Mouse (Mus musculus): ENCODE measurements around the gene Adamts6. TPM values are rescaled to one million over a fixed set of nuclear protein-coding genes. Genes with fewer than 3 reads are reported as not detected.

The Adamts6 gene
- total and polyA plus RNA-seq, 2 experiments from 2014 or later, result 0.38 to 4.6 TPM

DNA sequence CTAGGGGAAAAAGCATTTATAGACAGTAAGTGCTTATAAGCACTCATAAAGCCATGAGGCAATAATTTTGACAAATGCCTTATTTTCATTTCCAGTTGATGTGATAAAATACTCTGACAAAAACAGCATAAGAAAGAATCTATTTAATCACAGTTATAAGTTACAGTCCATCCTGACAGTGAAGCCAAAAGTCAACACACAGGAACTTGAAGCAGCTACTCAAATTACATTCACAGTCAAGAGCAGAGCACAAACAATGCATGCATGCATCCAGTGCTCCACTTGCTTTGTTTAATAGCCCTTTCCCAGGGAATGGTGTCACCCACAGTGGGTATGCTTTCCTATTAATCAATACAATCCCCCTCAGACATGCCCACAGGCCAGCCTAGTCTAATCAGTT lies 159.8 kb downstream of the Adamts6 start:
- ATAC-seq (ENCODE audit: low FRiP score) (no peak), DNase-seq (ENCODE audit: low spot score) (no peak)
- Histone ChIP-seq H3K27me3 (ENCODE audit: insufficient read depth, low read length) (no peaks in the 10 kb centered on the region), H3K9me3 (ENCODE audit: low read length) (no peaks in the 10 kb centered on the region), H3K4me3 (ENCODE audit: low read depth, low read length) (no peak overlapping the region), H3K27ac (ENCODE audit: low read depth, low read length) (no peak overlapping the region), H3K9ac (replicated peaks; ENCODE audit: low read length, poor library complexity, severe bottlenecking) (no peak overlapping the region), H3K4me2 (ENCODE audit: low read depth, low read length, poor library complexity, severe bottlenecking) (no peak overlapping the region), H3K4me1 (ENCODE audit: insufficient read depth, low read length) (no peaks in the 10 kb centered on the region), H3K36me3 (ENCODE audit: insufficient read depth, low read length) (no peaks in the 10 kb centered on the region)
- TF ChIP-seq CTCF (IDR thresholded peaks at IDR 0.05), result no peak

DNA sequence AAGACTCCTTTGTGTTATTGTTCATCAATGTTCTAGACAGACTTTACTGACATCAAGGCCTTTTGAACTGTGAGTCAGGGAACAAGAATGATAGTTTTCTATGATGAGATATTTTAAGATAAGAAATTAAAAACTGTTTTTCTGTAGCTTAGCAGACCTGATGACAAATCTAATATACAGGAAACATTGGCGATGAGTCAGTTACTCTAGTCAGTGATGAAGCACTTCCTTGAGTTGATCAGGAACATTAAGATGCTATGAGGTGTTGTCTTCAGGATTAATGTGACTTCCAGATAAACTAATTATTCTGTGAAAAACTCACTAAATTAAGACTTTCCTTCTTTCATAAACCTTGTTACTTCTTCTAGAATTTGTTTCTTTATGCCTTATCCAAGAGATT lies 160.7 kb downstream of the Adamts6 start:
- Histone ChIP-seq H3K4me1 (ENCODE audit: insufficient read depth, low read length) (no peaks in the 10 kb centered on the region), H3K4me3 (ENCODE audit: low read depth, low read length) (no peak overlapping the region), H3K36me3 (ENCODE audit: insufficient read depth, low read length) (no peaks in the 10 kb centered on the region), H3K27ac (ENCODE audit: low read depth, low read length) (no peak overlapping the region), H3K9ac (replicated peaks; ENCODE audit: low read length, poor library complexity, severe bottlenecking) (no peak overlapping the region), H3K27me3 (ENCODE audit: insufficient read depth, low read length) (no peaks in the 10 kb centered on the region), H3K9me3 (ENCODE audit: low read length) (no peaks in the 10 kb centered on the region), H3K4me2 (ENCODE audit: low read depth, low read length, poor library complexity, severe bottlenecking) (no peak overlapping the region)
- TF ChIP-seq CTCF (IDR thresholded peaks at IDR 0.05), result no peak
- WGBS, result 95% methylated on average over 1 of the region's 1 CpGs
- no peak for ATAC-seq (ENCODE audit: low FRiP score)
- no peak for DNase-seq (ENCODE audit: low spot score)

DNA sequence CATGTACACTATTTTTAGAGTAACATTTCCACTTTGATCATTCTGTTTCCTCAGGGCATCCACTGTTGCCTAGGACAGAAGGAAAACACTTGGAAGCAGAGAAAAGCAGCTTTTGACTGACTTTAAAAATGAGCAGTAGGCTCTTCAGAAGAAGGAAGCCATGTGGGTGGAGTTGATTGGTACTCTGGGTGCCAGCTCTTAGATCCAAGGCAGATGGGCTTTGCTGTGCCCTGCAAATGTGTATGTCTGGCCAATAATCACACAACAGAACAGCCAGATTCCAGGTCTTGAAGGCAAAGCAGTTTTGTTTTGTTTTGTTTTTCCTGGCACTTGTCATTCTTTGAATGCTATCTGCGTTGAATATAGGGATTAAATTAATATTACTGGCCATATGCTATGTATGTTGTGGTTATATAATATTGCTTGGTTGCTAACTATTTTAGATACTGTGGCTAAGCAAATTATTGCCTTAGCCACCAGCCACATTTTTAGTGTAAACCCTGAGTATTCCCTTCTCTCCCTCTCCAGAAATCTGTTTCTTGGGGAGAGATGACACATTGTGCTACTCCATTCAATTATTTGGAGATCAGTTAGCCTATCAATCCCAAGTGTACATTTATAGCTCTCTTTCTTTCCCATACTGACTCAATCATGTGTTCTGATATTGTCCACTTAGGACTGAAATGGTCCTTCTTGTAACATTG lies 165.8 kb downstream of the Adamts6 start:
- Histone ChIP-seq H3K9me3 (ENCODE audit: low read length) (no peaks in the 10 kb centered on the region), H3K4me2 (ENCODE audit: low read depth, low read length, poor library complexity, severe bottlenecking) (no peak overlapping the region), H3K4me3 (ENCODE audit: low read depth, low read length) (no peak overlapping the region), H3K4me1 (ENCODE audit: insufficient read depth, low read length) (no peaks in the 10 kb centered on the region), H3K27me3 (ENCODE audit: insufficient read depth, low read length) (no peaks in the 10 kb centered on the region), H3K36me3 (ENCODE audit: insufficient read depth, low read length) (no peaks in the 10 kb centered on the region), H3K9ac (replicated peaks; ENCODE audit: low read length, poor library complexity, severe bottlenecking) (no peak overlapping the region), H3K27ac (ENCODE audit: low read depth, low read length) (no peak overlapping the region)
- TF ChIP-seq CTCF (IDR thresholded peaks at IDR 0.05), result no peak
- DNase-seq (ENCODE audit: low spot score) (peak; percentile 9), ATAC-seq (ENCODE audit: low FRiP score) (no peak)
- WGBS, result 88% methylated on average over 1 of the region's 1 CpGs

DNA sequence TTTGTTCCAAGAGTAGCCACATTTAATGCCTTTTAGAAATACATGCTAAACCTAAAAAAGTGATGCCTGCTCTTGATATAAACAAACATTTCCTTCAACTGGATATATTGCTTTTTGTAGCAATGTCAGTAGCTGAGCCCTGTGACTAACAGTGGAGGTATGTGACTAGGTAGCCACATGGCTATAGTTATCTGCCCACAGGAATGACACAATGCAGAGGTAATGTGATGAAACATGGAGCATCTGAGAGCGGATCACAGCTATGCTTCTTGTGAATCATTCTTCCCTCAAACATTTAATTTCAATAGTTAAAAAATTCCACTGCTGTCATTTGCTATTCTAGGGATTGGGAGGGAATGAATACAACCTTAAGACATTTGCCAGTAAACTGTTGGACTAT lies 172.7 kb downstream of the Adamts6 start:
- no peak for TF ChIP-seq CTCF (IDR thresholded peaks at IDR 0.05)
- Histone ChIP-seq H3K36me3 (ENCODE audit: insufficient read depth, low read length) (no peaks in the 10 kb centered on the region), H3K4me1 (ENCODE audit: insufficient read depth, low read length) (no peaks in the 10 kb centered on the region), H3K27me3 (ENCODE audit: insufficient read depth, low read length) (no peaks in the 10 kb centered on the region), H3K4me2 (ENCODE audit: low read depth, low read length, poor library complexity, severe bottlenecking) (no peak overlapping the region), H3K4me3 (ENCODE audit: low read depth, low read length) (no peak overlapping the region), H3K9me3 (ENCODE audit: low read length) (no peaks in the 10 kb centered on the region), H3K27ac (ENCODE audit: low read depth, low read length) (no peak overlapping the region), H3K9ac (replicated peaks; ENCODE audit: low read length, poor library complexity, severe bottlenecking) (no peak overlapping the region)
- ATAC-seq (ENCODE audit: low FRiP score), result no peak
- WGBS, result 95% methylated on average over 1 of the region's 1 CpGs
- no peak for DNase-seq (ENCODE audit: low spot score)

DNA sequence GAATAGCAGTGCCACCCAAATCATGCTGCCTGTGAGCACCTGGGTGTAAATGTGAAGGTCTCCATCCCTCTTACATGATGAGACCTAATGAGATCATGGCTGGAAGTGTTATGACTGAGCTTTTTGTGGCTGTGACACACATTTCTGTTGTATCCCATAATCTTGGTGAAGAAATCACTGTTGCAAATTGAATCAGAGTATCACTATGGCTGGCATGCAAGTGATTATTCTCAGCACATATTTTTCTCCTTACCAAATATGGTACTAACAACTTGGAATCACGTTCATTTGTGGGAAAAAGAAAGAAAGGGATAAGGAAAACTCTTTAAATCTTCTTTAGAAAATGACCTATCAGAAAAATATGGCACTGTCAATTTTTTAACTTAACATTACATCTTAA lies 180.4 kb downstream of the Adamts6 start:
- DNase-seq (ENCODE audit: low spot score) (no peak), ATAC-seq (ENCODE audit: low FRiP score) (no peak)
- Histone ChIP-seq H3K9ac (replicated peaks; ENCODE audit: low read length, poor library complexity, severe bottlenecking) (no peak overlapping the region), H3K4me3 (ENCODE audit: low read depth, low read length) (no peak overlapping the region), H3K4me1 (ENCODE audit: insufficient read depth, low read length) (no peaks in the 10 kb centered on the region), H3K9me3 (ENCODE audit: low read length) (no peaks in the 10 kb centered on the region), H3K27ac (ENCODE audit: low read depth, low read length) (no peak overlapping the region), H3K36me3 (ENCODE audit: insufficient read depth, low read length) (no peaks in the 10 kb centered on the region; the same call in 1 of the 2 replicates), H3K4me2 (ENCODE audit: low read depth, low read length, poor library complexity, severe bottlenecking) (no peak overlapping the region), H3K27me3 (ENCODE audit: insufficient read depth, low read length) (no peaks in the 10 kb centered on the region)
- WGBS, result 77% methylated on average over 1 of the region's 1 CpGs
- TF ChIP-seq CTCF (IDR thresholded peaks at IDR 0.05), result no peak

DNA sequence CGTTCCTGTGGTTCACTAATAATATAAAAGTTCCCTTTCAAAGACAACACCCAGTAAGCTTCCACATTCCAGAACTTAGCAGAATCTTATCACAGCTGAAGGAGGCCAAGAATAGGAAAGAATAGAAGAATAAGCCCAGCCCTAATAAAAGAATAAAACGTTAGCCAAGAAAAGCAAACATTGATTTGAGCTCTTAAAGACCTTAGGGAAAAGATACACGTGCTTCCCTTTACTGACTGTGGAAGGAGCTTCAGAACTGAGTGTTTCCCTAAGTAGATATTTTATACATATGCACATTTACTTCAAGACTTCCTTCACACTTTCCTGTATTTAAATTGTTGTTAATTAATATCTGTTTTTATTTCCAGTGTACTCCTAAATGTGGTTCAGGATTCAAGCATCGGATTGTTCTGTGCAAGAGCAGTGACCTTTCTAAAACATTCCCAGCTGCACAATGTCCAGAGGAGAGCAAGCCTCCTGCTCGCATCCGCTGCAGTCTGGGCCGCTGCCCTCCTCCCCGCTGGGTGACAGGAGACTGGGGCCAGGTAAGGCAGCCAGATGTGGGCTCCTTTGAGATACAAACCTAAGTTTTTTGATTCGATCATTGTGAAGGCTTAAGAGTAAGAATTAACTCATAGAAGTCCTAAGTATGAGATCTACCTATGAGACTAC lies 188.8 kb downstream of the Adamts6 start:
- Histone ChIP-seq H3K9me3 (ENCODE audit: low read length) (no peaks in the 10 kb centered on the region), H3K27me3 (ENCODE audit: insufficient read depth, low read length) (no peaks in the 10 kb centered on the region), H3K4me1 (ENCODE audit: insufficient read depth, low read length) (no peaks in the 10 kb centered on the region), H3K4me3 (ENCODE audit: low read depth, low read length) (no peak overlapping the region), H3K36me3 (ENCODE audit: insufficient read depth, low read length) (no peaks in the 10 kb centered on the region), H3K27ac (ENCODE audit: low read depth, low read length) (no peak overlapping the region), H3K4me2 (ENCODE audit: low read depth, low read length, poor library complexity, severe bottlenecking) (no peak overlapping the region), H3K9ac (replicated peaks; ENCODE audit: low read length, poor library complexity, severe bottlenecking) (no peak overlapping the region)
- no peak for TF ChIP-seq CTCF (IDR thresholded peaks at IDR 0.05)
- WGBS, result 84% methylated on average over 9 of the region's 9 CpGs
- DNase-seq (ENCODE audit: low spot score) (no peak), ATAC-seq (ENCODE audit: low FRiP score) (no peak)

Measured in midbrain, postnatal 0 days (tissue).